Mouse (Mus musculus) stomach, embryonic 15.5 days (tissue): ENCODE results near the gene Cdc42se2. TPM values are rescaled to one million over a fixed set of nuclear protein-coding genes. Genes with fewer than 3 reads are reported as not detected.

Source experiments
- ATAC-seq: fragments of 200-750 bp; cut with Nextera tagmentation; 2 replicates; pipeline ENCODE4 v1.8.0; 2017; ENCODE audit warnings: low read depth, moderate number of reproducible peaks, moderate TSS enrichment; ENCODE audit not compliant: insufficient read depth, low FRiP score
- H3K27ac ChIP-seq: fragments of 300-500 bp; sonication (generic); 2 replicates; pipeline ENCODE4 v1.5.1; 2015; ENCODE audit warnings: mild to moderate bottlenecking, inconsistent platforms
- H3K27me3 ChIP-seq: fragments of 300-500 bp; sonication (generic); replicated peaks from 2 replicates; pipeline ENCODE4 v1.6.1; 2015; ENCODE audit warnings: inconsistent platforms
- H3K36me3 ChIP-seq: fragments of 300-500 bp; sonication (generic); 2 replicates; pipeline ENCODE4 v1.6.1; 2015; ENCODE audit warnings: inconsistent platforms
- H3K4me1 ChIP-seq: fragments of 300-500 bp; sonication (generic); 2 replicates; pipeline ENCODE4 v1.6.1; 2015; ENCODE audit warnings: inconsistent platforms
- H3K4me2 ChIP-seq: fragments of 300-500 bp; sonication (generic); 2 replicates; pipeline ENCODE4 v1.6.1; 2015; ENCODE audit warnings: mild to moderate bottlenecking, inconsistent platforms
- H3K4me3 ChIP-seq: fragments of 300-500 bp; sonication (generic); replicated peaks from 2 replicates; pipeline ENCODE4 v1.5.1; 2015; ENCODE audit warnings: inconsistent platforms
- H3K9ac ChIP-seq: fragments of 300-500 bp; sonication (generic); 2 replicates; pipeline ENCODE4 v1.6.1; 2015; ENCODE audit warnings: inconsistent platforms
- H3K9me3 ChIP-seq: fragments of 300-500 bp; sonication (generic); 2 replicates; pipeline ENCODE4 v1.6.1; 2016; ENCODE audit warnings: inconsistent platforms
- WGBS: fragments of 180-500 bp; shearing (Covaris S2); methylation state at CpG from one replicate; pipeline ENCODE4 v1.1.7; 2015; 5-methylcytosine and 5-hydroxymethylcytosine counted together
- polyA plus RNA-seq: library from polyadenylated mRNA; unstranded; fragments of >200 nt; fragmentation: Nextera tagmentation; extraction: Ambion mirVana; gene quantifications from 2 replicates; pipeline ENCODE4 v1.2.1, GENCODE M21; 2015

The Cdc42se2 gene
- polyA plus RNA-seq, 1 experiment from 2014 or later: 66.4 TPM

DNA sequence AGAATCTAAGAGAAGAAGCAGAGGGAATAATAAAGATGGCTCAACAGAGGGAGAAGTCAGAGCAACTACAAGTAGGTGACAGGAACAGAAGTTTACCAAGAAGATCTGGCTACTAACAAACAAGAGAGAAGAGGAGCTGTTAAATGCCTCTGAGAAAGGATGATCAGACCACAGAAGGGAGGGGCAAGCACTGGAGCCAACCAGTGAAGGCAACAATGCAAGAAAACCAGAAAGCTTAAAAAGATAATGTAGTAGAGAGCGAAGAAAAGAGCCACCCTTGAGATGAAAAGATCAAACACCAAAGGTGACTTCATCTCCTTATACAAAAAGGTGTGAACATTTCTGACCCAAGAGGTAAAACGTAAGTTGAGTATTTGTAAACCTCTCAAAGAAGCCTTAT, 46.1 kb downstream of the Cdc42se2 start:
- Histone ChIP-seq H3K27me3 (no peaks in the 10 kb centered on the region), H3K27ac (no peak overlapping the region), H3K4me2 (no peak overlapping the region), H3K9ac (no peak overlapping the region), H3K4me1 (no peaks in the 10 kb centered on the region), H3K36me3 (peaks cover 11% of the 10 kb centered on the region; the same call in 1 of the 2 replicates), H3K9me3 (no peaks in the 10 kb centered on the region), H3K4me3 (no peak overlapping the region)
- ATAC-seq: no peak
- WGBS: 91% methylated on average over 2 of the region's 2 CpGs

GRCm38 (mm10) chr11:54739012-54739750, 48.3 kb downstream of the Cdc42se2 start:
- H3K27me3 ChIP-seq: no peaks in the 10 kb centered on the region
- peaks cover 14% of the 10 kb centered on the region; the same call in 1 of the 2 replicates for H3K36me3 ChIP-seq
- H3K4me2 ChIP-seq: no peak overlapping the region
- no peak overlapping the region for H3K9ac ChIP-seq
- no peaks in the 10 kb centered on the region for H3K9me3 ChIP-seq
- ATAC-seq: no peak
- no peaks in the 10 kb centered on the region for H3K4me1 ChIP-seq
- H3K4me3 ChIP-seq: no peak overlapping the region
- 97% methylated on average over 4 of the region's 4 CpGs for WGBS
- H3K27ac ChIP-seq: no peak overlapping the region

DNA sequence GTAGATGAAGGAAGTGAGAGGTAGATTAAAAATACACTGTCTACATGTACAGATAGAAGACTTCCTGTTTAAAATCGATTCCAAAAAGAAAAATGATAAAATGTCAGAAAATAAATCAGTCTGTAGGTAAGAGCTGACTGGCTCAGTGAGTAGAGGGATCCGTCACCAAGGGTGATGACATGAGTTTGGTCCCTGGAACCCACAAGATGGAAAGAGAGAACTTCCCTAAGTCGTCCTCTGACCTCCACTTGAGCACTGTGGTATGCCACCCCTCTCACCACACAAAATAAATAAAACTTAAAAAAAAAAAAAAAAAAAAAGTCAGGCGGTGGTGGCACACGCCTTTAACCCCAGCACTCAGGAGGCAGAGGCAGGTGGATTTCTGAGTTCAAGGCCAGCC, 50.6 kb downstream of the Cdc42se2 start:
- no peaks in the 10 kb centered on the region for H3K4me1 ChIP-seq
- no peak for ATAC-seq
- no peak overlapping the region for H3K4me2 ChIP-seq
- no peaks in the 10 kb centered on the region for H3K27me3 ChIP-seq
- peaks cover 18% of the 10 kb centered on the region; the same call in 1 of the 2 replicates for H3K36me3 ChIP-seq
- H3K4me3 ChIP-seq: no peak overlapping the region
- WGBS: 89% methylated on average over 5 of the region's 5 CpGs
- H3K9me3 ChIP-seq: no peaks in the 10 kb centered on the region
- no peak overlapping the region for H3K27ac ChIP-seq
- no peak overlapping the region for H3K9ac ChIP-seq

DNA sequence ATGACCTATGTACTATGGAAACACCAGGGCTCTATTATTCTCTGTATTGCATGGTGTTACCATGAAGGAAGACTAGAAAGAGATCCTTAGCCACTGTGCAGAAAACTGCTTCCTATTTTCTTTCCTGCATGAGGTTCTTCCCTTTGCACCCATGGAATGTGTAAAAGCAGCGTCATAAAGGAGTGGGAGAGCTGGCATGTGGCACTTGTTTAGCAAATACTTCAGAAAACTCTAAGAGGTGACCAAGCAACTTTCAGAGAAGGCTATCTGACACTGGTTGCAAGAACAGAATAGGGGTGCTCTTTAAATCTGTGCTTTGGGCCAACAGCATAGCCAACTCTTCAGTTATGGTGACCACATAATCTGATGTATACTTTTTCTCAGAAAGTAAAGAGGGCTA, 52.4 kb downstream of the Cdc42se2 start:
- ATAC-seq: no peak
- 83% methylated on average over 1 of the region's 1 CpGs for WGBS

GRCm38 (mm10) chr11:54733546-54733945, 53.9 kb downstream of the Cdc42se2 start:
- H3K27ac ChIP-seq: no peak overlapping the region
- no peak for ATAC-seq

More for the DNA sequence above, 52.4 kb downstream of the Cdc42se2 start:
- Histone ChIP-seq H3K9me3 (no peaks in the 10 kb centered on the region), H3K36me3 (peaks cover 16% of the 10 kb centered on the region; the same call in 1 of the 2 replicates), H3K4me2 (no peak overlapping the region), H3K4me3 (no peak overlapping the region), H3K9ac (no peak overlapping the region), H3K4me1 (no peaks in the 10 kb centered on the region), H3K27me3 (no peaks in the 10 kb centered on the region), H3K27ac (no peak overlapping the region)

DNA sequence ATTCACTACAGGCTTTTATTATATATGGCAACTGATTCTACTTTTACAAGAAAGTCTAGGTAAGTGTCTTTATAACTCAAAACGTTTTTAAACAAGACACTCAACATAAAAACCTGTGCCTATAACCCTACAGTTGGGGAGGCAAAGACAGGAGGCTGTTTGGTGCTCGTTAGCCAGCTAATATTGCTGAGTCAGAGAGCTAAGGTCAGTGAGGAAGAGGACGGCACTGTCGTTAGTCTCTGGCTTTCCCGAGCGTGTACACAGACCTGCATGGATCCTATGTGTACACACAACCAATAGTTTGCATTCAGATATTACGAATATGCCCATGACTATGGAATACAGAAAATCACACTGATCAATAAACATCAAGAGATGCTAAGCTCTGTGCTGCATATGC, 56.1 kb downstream of the Cdc42se2 start:
- H3K36me3 ChIP-seq: peaks cover 12% of the 10 kb centered on the region; the same call in 1 of the 2 replicates
- 83% methylated on average over 7 of the region's 7 CpGs for WGBS

More at GRCm38 (mm10) chr11:54733546-54733945, 53.9 kb downstream of the Cdc42se2 start:
- no peaks in the 10 kb centered on the region for H3K4me1 ChIP-seq
- no peak overlapping the region for H3K9ac ChIP-seq
- H3K4me2 ChIP-seq: no peak overlapping the region
- WGBS: 85% methylated on average over 7 of the region's 7 CpGs
- no peak overlapping the region for H3K4me3 ChIP-seq
- no peaks in the 10 kb centered on the region for H3K27me3 ChIP-seq
- peaks cover 12% of the 10 kb centered on the region; the same call in 1 of the 2 replicates for H3K36me3 ChIP-seq
- H3K9me3 ChIP-seq: no peaks in the 10 kb centered on the region

GRCm38 (mm10) chr11:54730931-54731330, 56.5 kb downstream of the Cdc42se2 start:
- H3K9me3 ChIP-seq: no peaks in the 10 kb centered on the region
- no peak overlapping the region for H3K4me3 ChIP-seq
- no peak for ATAC-seq
- H3K4me2 ChIP-seq: no peak overlapping the region
- H3K9ac ChIP-seq: no peak overlapping the region
- no peaks in the 10 kb centered on the region for H3K27me3 ChIP-seq
- H3K4me1 ChIP-seq: no peaks in the 10 kb centered on the region
- peaks cover 12% of the 10 kb centered on the region; the same call in 1 of the 2 replicates for H3K36me3 ChIP-seq
- WGBS: 90% methylated on average over 5 of the region's 5 CpGs
- H3K27ac ChIP-seq: no peak overlapping the region

More for the DNA sequence above, 56.1 kb downstream of the Cdc42se2 start:
- Histone ChIP-seq H3K9ac (no peak overlapping the region), H3K4me2 (no peak overlapping the region), H3K27me3 (no peaks in the 10 kb centered on the region), H3K27ac (no peak overlapping the region), H3K9me3 (no peaks in the 10 kb centered on the region), H3K4me3 (no peak overlapping the region), H3K4me1 (no peaks in the 10 kb centered on the region)
- no peak for ATAC-seq

DNA sequence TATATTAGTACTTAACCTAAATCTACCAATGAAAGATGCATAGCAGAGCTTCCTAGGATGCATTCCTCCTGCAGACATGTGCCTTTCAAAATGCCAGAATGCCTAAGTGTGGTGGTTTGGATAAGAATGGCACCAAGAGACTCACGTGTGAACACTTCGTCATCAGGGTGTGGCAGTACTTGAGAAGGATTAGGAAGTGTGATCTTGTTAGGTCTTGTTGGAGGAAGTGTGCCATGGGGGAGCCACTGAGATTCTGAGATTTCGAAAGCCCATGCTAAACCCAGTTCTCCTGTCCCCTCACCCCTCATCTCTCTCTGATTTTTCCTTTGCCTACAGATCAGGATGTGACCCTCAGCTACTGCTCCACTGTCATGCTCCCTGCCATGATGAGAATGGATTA, 58.2 kb downstream of the Cdc42se2 start:
- WGBS: 77% methylated on average over 3 of the region's 3 CpGs
- H3K27me3 ChIP-seq: no peaks in the 10 kb centered on the region
- H3K4me2 ChIP-seq: no peak overlapping the region

DNA sequence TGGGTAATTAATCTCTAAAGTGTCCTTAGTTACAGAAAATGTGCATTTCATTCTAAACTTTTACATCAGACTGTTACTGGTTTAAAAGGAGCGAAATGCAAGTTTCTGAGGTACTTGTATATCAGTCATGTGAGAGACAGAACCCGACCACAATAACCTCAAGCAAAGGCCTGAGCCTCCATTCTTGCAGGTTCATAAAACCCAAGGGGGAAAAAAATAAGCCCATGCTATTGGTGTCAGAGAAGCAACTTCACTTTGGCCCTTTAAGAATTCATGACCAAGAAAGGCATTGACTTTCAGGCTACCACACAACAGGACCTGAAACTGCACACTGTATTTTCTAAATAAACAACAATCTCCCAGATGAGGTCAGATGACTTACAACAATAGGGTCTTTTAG, 59.1 kb downstream of the Cdc42se2 start:
- H3K9ac ChIP-seq: no peak overlapping the region
- H3K36me3 ChIP-seq: peaks cover 5% of the 10 kb centered on the region; the same call in 1 of the 2 replicates
- no peaks in the 10 kb centered on the region for H3K27me3 ChIP-seq
- no peak overlapping the region for H3K4me3 ChIP-seq
- no peak for ATAC-seq
- WGBS: 86% methylated on average over 2 of the region's 2 CpGs
- no peak overlapping the region for H3K27ac ChIP-seq
- H3K4me2 ChIP-seq: no peak overlapping the region
- H3K4me1 ChIP-seq: no peaks in the 10 kb centered on the region
- no peaks in the 10 kb centered on the region for H3K9me3 ChIP-seq

More for the DNA sequence above, 58.2 kb downstream of the Cdc42se2 start:
- Histone ChIP-seq H3K4me3 (no peak overlapping the region), H3K4me1 (no peaks in the 10 kb centered on the region), H3K36me3 (peaks cover 8% of the 10 kb centered on the region; the same call in 1 of the 2 replicates), H3K9ac (no peak overlapping the region), H3K27ac (no peak overlapping the region), H3K9me3 (no peaks in the 10 kb centered on the region)
- no peak for ATAC-seq

DNA sequence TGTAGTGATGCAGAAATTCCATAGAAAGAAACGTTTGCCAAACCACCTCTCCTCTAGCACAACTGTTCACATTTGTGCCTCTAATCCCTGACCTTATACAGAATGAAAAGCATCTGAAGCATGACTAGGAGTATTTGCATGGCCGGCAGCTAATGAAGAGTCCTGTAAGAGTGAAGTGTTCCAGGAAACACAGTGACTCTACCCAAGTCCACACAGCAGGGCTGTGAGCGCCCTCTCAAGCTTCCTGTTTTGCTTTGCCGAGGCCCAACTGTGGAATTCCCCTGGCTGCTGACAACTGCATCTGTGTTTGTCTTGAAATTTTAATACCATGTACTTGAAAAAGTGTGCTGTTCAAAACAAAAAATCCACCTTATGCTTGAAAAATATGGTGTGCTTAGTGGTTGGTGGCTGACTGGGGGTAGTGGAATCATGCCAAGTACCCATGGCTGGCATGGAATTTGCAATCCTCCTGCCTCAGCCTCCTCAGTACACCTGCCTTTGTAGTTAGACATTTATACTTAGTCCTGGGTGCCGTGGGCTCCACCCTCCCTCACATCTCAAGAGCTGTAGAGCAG, 60.1 kb downstream of the Cdc42se2 start:
- Histone ChIP-seq H3K27me3 (no peaks in the 10 kb centered on the region), H3K4me3 (no peak overlapping the region), H3K9me3 (no peaks in the 10 kb centered on the region), H3K27ac (no peak overlapping the region), H3K4me2 (no peak overlapping the region), H3K9ac (no peak overlapping the region), H3K36me3 (peaks cover 8% of the 10 kb centered on the region), H3K4me1 (no peaks in the 10 kb centered on the region)
- no peak for ATAC-seq
- WGBS: 67% methylated on average over 5 of the region's 5 CpGs

DNA sequence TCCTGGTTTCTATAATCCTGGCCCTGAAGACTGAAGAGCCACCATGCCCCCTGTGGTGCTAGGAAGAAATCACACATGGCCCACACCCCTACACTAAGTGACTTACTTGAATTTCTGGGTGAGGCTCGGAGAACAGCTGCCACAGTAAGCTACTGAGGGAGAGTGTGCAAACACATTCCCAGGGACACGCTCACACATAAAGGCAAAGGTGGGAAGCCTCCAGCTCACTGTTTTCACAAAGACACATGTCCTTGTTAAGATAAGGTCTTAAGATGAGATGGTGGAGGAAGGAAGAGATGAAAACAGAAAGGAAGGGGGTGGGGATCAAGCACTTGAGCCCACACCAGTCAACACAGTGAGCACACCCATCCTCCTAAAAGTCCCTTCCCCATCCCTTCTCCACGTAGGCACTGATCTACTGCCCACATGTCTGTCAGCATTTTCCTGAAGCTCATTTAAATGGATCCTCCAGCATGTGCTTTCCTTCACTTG, 60.9 kb downstream of the Cdc42se2 start:
- Histone ChIP-seq H3K9ac (no peak overlapping the region), H3K36me3 (peaks cover 14% of the 10 kb centered on the region), H3K4me2 (no peak overlapping the region), H3K27me3 (no peaks in the 10 kb centered on the region), H3K9me3 (no peaks in the 10 kb centered on the region), H3K4me1 (no peaks in the 10 kb centered on the region), H3K27ac (no peak overlapping the region), H3K4me3 (no peak overlapping the region)
- 72% methylated on average over 3 of the region's 3 CpGs for WGBS
- no peak for ATAC-seq

- Histone ChIP-seq H3K4me3 (no peak overlapping the region), H3K27me3 (no peaks in the 10 kb centered on the region), H3K4me1 (no peaks in the 10 kb centered on the region), H3K9me3 (no peaks in the 10 kb centered on the region), H3K36me3 (peaks cover 17% of the 10 kb centered on the region), H3K9ac (no peak overlapping the region), H3K27ac (no peak overlapping the region), H3K4me2 (no peak overlapping the region)
- WGBS: 77% methylated on average over 4 of the region's 4 CpGs
- ATAC-seq: no peak
Measured at GRCm38 (mm10) chr11:54724353-54725034, 63.0 kb downstream of the Cdc42se2 start.
